Mouse (Mus musculus): Measurements from ENCODE around the gene Ikbip. TPM values are rescaled to one million over a fixed set of nuclear protein-coding genes. Genes with fewer than 3 reads are reported as not detected.
A peak's percentile ranks its signal among the peaks of the same experiment; 100 is the strongest.

Ikbip gene
- total and polyA plus RNA-seq, 2 experiments from 2014 or later = 13.1 to 13.2 TPM

DNA sequence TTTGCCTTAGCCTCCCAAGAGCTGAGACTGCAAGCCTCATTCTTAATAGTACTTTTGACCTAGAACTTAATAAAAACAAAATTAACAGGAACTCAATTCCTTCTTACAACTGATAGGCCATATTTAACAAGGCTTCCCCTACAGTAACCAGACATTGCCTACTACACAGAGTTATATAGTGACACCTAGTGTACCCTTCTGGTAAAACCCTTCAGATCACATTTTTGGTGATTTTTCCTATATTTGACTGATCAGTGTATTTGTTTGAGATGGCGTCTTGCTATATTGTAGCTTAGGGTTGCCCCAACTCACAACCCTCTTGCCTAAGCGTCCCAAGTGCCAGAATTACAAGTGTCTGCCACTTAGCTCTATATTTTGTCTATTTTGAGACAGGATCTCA lies 58.8 kb downstream of the Ikbip start:
- WGBS = 32% methylated on average over 2 of the region's 2 CpGs
- peak; percentile 86 for ATAC-seq
- H3K4me2 ChIP-seq (ENCODE audit: low read depth) = no peak overlapping the region
- H3K9me3 ChIP-seq (ENCODE audit: low read length) = no peaks in the 10 kb centered on the region
- TF ChIP-seq CTCF (IDR thresholded peaks at IDR 0.05; ENCODE audit: low read depth) = peak; percentile 79
- H3K9ac ChIP-seq = no peak overlapping the region
- no peaks in the 10 kb centered on the region for H3K4me1 ChIP-seq (ENCODE audit: insufficient read depth)
- H3K36me3 ChIP-seq (ENCODE audit: insufficient read depth) = peaks cover 10% of the 10 kb centered on the region; the same call in 1 of the 2 replicates
- DNase-seq = peak; percentile 61
- no peak overlapping the region for H3K27ac ChIP-seq (ENCODE audit: low read depth, low read length)
- no peaks in the 10 kb centered on the region for H3K27me3 ChIP-seq (ENCODE audit: insufficient read depth, low read length)
- no peak overlapping the region for H3K4me3 ChIP-seq (ENCODE audit: low read depth, low read length)

DNA sequence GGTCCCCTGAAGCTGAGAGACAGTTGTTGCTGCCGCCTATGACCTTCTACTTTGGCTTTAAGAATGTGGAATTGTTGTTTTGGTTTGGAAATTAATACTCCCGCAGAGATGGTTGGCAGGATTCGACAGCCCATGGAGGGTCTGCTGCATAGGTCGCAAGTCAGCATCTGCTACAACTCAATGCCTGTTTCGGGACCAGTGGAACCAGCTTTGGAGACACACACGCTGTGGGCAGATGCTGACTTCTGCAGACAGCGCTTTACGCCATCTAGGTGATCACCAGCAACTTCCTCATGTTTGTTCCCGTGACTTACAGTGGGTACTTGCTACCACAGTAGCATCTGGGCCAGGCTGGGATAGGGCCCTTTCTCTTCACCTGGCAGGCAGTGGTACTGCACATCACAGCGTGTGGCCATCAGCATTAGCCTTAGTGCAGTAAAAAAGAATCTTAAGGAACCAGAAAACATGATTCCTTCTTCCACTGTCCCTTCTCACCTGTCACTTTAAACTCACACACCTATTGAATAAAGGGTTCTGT lies 60.0 kb downstream of the Ikbip start:
- Histone ChIP-seq H3K36me3 (ENCODE audit: insufficient read depth) (peaks cover 16% of the 10 kb centered on the region; the same call in 1 of the 2 replicates), H3K9ac (no peak overlapping the region), H3K27me3 (ENCODE audit: insufficient read depth, low read length) (no peaks in the 10 kb centered on the region), H3K4me3 (ENCODE audit: low read depth, low read length) (no peak overlapping the region), H3K4me1 (ENCODE audit: insufficient read depth) (no peaks in the 10 kb centered on the region), H3K9me3 (ENCODE audit: low read length) (no peaks in the 10 kb centered on the region), H3K4me2 (ENCODE audit: low read depth) (no peak overlapping the region), H3K27ac (ENCODE audit: low read depth, low read length) (no peak overlapping the region)
- 74% methylated on average over 10 of the region's 10 CpGs for WGBS
- ATAC-seq = no peak
- no peak for TF ChIP-seq CTCF (IDR thresholded peaks at IDR 0.05; ENCODE audit: low read depth)
- DNase-seq = no peak

- Histone ChIP-seq H3K9me3 (ENCODE audit: low read length) (no peaks in the 10 kb centered on the region), H3K4me2 (ENCODE audit: low read depth) (no peak overlapping the region), H3K4me1 (ENCODE audit: insufficient read depth) (no peaks in the 10 kb centered on the region), H3K27ac (ENCODE audit: low read depth, low read length) (no peak overlapping the region), H3K4me3 (ENCODE audit: low read depth, low read length) (no peak overlapping the region), H3K27me3 (ENCODE audit: insufficient read depth, low read length) (no peaks in the 10 kb centered on the region), H3K9ac (no peak overlapping the region), H3K36me3 (ENCODE audit: insufficient read depth) (peaks cover 19% of the 10 kb centered on the region)
- TF ChIP-seq CTCF (IDR thresholded peaks at IDR 0.05; ENCODE audit: low read depth) = 0 out of 2 replicates have a peak, but pooled peaks have one; percentile 3
- 72% methylated on average over 18 of the region's 18 CpGs for WGBS
- no peak for DNase-seq
- no peak for ATAC-seq
These were observed 60.8 kb downstream of the Ikbip start for GRCm38 (mm10) chr10:91143313-91144230.

- 98% methylated on average over 7 of the region's 7 CpGs for WGBS
- Histone ChIP-seq H3K36me3 (ENCODE audit: insufficient read depth) (peaks cover 33% of the 10 kb centered on the region), H3K9ac (no peak overlapping the region), H3K9me3 (ENCODE audit: low read length) (no peaks in the 10 kb centered on the region), H3K4me2 (ENCODE audit: low read depth) (no peak overlapping the region), H3K4me3 (ENCODE audit: low read depth, low read length) (no peak overlapping the region), H3K27ac (ENCODE audit: low read depth, low read length) (no peak overlapping the region), H3K27me3 (ENCODE audit: insufficient read depth, low read length) (no peaks in the 10 kb centered on the region), H3K4me1 (ENCODE audit: insufficient read depth) (no peaks in the 10 kb centered on the region)
- ATAC-seq (no peak), DNase-seq (no peak)
- no peak for TF ChIP-seq CTCF (IDR thresholded peaks at IDR 0.05; ENCODE audit: low read depth)
These were observed 62.7 kb downstream of the Ikbip start for GRCm38 (mm10) chr10:91145413-91145812.

Other genes starting within 250 kb of the Ikbip start
- 33.4 and 45.7 TPM in 2 replicates for gene Apaf1, start 170 bp upstream of the Ikbip start, total RNA-seq (2014; rRNA removed)
- gene Apaf1, start 170 bp upstream of the Ikbip start, polyA plus RNA-seq (2015; fragmentation: Nextera tagmentation; extraction: Ambion mirVana) = 15.3 and 16.7 TPM in 2 replicates
- gene Slc25a3, start 41.1 kb downstream of the Ikbip start, total RNA-seq (2014; rRNA removed) = 321 and 336 TPM in 2 replicates
- 529 and 607 TPM in 2 replicates for gene Slc25a3, start 41.1 kb downstream of the Ikbip start, polyA plus RNA-seq (2015; fragmentation: Nextera tagmentation; extraction: Ambion mirVana)
- 126 and 149 TPM in 2 replicates for gene Tmpo, start 98.4 kb downstream of the Ikbip start, total RNA-seq (2014; rRNA removed)
- 61.3 and 62.8 TPM in 2 replicates for gene Tmpo, start 98.4 kb downstream of the Ikbip start, polyA plus RNA-seq (2015; fragmentation: Nextera tagmentation; extraction: Ambion mirVana)